Mouse (Mus musculus): Measurements from ENCODE around the gene Platr17.

- TF ChIP-seq EP300 (IDR thresholded peaks at IDR 0.05) = no peak
- peak; percentile 35; the same call in 1 of the 2 replicates for TF ChIP-seq CTCF (IDR thresholded peaks at IDR 0.05)
Observed at GRCm38 (mm10) chr17:33925406-33926116, 20.6 kb downstream of the Platr17 start.
